Mouse (Mus musculus): Measurements from ENCODE around the gene Meaf6.
A peak's percentile ranks its signal among the peaks of the same experiment; 100 is the strongest.

The Meaf6 gene

GRCm38 (mm10) chr4:125144211-125144610, 59.3 kb downstream of the Meaf6 start:
- DNase-seq (ENCODE audit: low read depth, low spot score): no peak

- DNase-seq (ENCODE audit: low read depth, low spot score): peak; percentile 52
Measured at GRCm38 (mm10) chr4:125144627-125145026, 59.7 kb downstream of the Meaf6 start.

- DNase-seq (ENCODE audit: low read depth, low spot score): peak; percentile 66
Measured at GRCm38 (mm10) chr4:125145213-125145612, 60.3 kb downstream of the Meaf6 start.

- DNase-seq (ENCODE audit: low read depth, low spot score): no peak
Measured at GRCm38 (mm10) chr4:125147970-125148369, 63.0 kb downstream of the Meaf6 start.

GRCm38 (mm10) chr4:125149460-125149859, 64.5 kb downstream of the Meaf6 start:
- no peak for DNase-seq (ENCODE audit: low read depth, low spot score)

- DNase-seq (ENCODE audit: low read depth, low spot score): peak; percentile 77
Measured at GRCm38 (mm10) chr4:125152469-125152868, 67.5 kb downstream of the Meaf6 start.

GRCm38 (mm10) chr4:125153659-125154241, 68.8 kb downstream of the Meaf6 start:
- peak; percentile 66 for DNase-seq (ENCODE audit: low read depth, low spot score)

GRCm38 (mm10) chr4:125155646-125156045, 70.7 kb downstream of the Meaf6 start:
- no peak for DNase-seq (ENCODE audit: low read depth, low spot score)

- no peak for DNase-seq (ENCODE audit: low read depth, low spot score)
Measured at GRCm38 (mm10) chr4:125157322-125157721, 72.4 kb downstream of the Meaf6 start.

GRCm38 (mm10) chr4:125158081-125158480, 73.1 kb downstream of the Meaf6 start:
- DNase-seq (ENCODE audit: low read depth, low spot score): no peak

GRCm38 (mm10) chr4:125158581-125159317, 73.8 kb downstream of the Meaf6 start:
- no peak for DNase-seq (ENCODE audit: low read depth, low spot score)

GRCm38 (mm10) chr4:125160320-125160950, 75.5 kb downstream of the Meaf6 start:
- peak; percentile 94 for DNase-seq (ENCODE audit: low read depth, low spot score)

- no peak for DNase-seq (ENCODE audit: low read depth, low spot score)
Measured at GRCm38 (mm10) chr4:125160951-125161331, 76.0 kb downstream of the Meaf6 start.

- DNase-seq (ENCODE audit: low read depth, low spot score): no peak
Measured at GRCm38 (mm10) chr4:125161392-125161791, 76.5 kb downstream of the Meaf6 start.

- peak; percentile 91 for DNase-seq (ENCODE audit: low read depth, low spot score)
Measured at GRCm38 (mm10) chr4:125162701-125163100, 77.8 kb downstream of the Meaf6 start.

Measured in ES-CJ7 (cell line).